Mouse (Mus musculus): ENCODE measurements around the gene Rnaseh2b.
A peak's percentile ranks its signal among the peaks of the same experiment; 100 is the strongest.

The Rnaseh2b gene

GRCm38 (mm10) chr14:62292488-62293339 is at the start of gene Rnaseh2b, which contains the start of gene Dleu7:
Gene Rnaseh2b (plus strand): TSS chr14:62292589.
Gene Dleu7 (minus strand): TSS chr14:62293047.
- peak; percentile 8 for DNase-seq (ENCODE audit: low spot score)

GRCm38 (mm10) chr14:62243530-62243929 is 48.9 kb upstream of the Rnaseh2b start:
- DNase-seq (ENCODE audit: low spot score): no peak

GRCm38 (mm10) chr14:62245557-62245956 is 46.8 kb upstream of the Rnaseh2b start:
- no peak for DNase-seq (ENCODE audit: low spot score)

DNA sequence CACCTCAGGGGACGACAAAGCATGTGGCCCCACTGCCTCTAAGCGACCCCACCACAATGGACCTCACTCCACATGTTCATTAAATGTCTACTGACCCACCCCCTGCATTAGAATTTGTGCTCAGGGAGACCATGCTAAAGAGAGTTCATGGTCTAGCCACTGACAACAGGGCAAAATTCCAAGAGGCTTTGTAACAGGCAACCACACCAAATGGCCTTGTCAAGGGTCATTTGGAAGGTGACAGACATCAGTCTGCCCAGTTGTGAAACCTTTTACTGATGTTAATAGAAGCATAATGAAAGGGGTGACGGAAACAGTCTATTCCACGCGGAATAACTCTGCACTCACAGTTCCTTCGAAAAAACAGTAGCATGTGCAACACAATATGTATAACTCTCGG is 44.0 kb upstream of the Rnaseh2b start:
- no peak for DNase-seq (ENCODE audit: low spot score)

GRCm38 (mm10) chr14:62248796-62249195 is 43.6 kb upstream of the Rnaseh2b start:
- DNase-seq (ENCODE audit: low spot score): no peak

DNA sequence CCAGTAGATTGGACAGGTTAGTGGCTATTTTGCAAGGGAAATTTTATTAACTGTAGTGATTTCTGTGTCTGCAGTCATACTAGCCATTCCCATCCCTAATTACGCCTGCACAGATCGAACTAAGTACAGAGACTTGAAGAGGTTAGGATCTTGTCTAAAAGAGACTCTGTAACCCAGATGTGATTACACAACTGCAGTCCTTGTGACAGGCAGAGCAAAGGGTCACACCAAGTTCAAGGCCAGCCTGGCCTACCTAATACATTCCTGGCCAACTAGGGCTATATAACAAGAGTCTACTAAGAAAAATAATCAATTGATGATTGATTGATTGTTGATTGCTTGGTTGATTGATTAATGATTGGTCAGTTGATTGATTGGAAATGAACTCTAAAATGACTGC is 43.1 kb upstream of the Rnaseh2b start:
- no peak for DNase-seq (ENCODE audit: low spot score)

- DNase-seq (ENCODE audit: low spot score): no peak
Observed at GRCm38 (mm10) chr14:62250046-62250445, 42.3 kb upstream of the Rnaseh2b start.

GRCm38 (mm10) chr14:62251999-62252398 is 40.4 kb upstream of the Rnaseh2b start:
- peak; percentile 38 for DNase-seq (ENCODE audit: low spot score)

GRCm38 (mm10) chr14:62254371-62254770 is 38.0 kb upstream of the Rnaseh2b start:
- DNase-seq (ENCODE audit: low spot score): no peak

DNA sequence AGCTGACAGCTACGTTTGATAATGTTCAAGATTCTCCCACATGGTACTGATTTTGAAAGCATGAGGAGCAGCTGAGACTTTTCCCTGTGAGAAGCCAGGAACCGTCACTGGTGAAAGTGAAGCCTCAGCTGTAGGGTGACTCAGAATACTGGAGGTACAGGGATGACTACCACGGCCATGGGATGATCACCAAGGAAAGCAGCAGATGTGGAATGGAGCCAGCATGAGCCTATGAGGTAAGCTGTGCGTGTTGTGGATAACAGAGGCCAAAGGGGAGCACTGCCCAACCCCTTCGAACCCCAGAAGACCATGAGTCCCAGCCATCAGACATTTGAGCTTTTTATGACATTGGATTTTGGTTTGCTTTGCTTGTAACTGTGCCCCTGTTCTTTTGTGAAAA is 36.3 kb upstream of the Rnaseh2b start:
- no peak for DNase-seq (ENCODE audit: low spot score)

DNA sequence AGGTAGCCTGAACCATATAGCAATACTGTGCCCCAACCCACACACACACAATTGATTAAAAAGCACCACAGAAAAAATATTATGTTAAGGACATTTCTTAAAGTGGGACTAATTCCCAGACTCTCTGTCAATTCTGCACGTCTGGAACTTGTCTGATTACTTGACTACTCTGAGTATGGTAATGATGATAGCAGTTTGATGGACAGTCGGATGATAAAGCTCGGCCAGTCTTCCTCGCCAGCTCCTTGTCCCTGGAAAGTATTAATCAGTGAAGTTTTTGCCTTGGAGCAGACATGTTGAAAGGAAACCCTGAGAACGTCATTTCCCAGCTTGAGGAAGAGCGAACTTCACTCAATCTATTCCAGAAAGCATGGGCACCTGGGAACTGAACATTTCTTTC is 34.3 kb upstream of the Rnaseh2b start:
- no peak for DNase-seq (ENCODE audit: low spot score)

GRCm38 (mm10) chr14:62258978-62259536 is 33.3 kb upstream of the Rnaseh2b start:
- no peak for DNase-seq (ENCODE audit: low spot score)

- DNase-seq (ENCODE audit: low spot score): no peak
Observed at GRCm38 (mm10) chr14:62270698-62271396, 21.5 kb upstream of the Rnaseh2b start.

DNA sequence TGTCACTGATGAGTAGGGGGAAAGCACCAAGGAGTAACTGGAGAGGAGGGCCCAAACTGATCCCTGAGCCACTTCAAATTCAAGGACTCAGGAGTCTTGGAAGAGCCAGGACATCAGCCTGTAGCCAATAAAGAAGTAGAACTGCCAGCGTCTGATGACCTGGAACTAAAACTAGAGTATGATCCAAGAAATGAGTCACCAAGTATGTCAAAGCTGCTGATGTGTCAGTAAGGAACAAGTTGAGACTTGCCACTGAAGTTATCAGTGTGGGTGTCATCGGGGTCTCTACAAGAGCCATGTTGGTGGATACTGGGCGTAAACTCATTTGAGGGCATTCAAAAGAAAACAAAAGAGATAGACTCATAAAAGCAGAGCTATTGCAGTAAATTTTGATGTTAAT is 18.8 kb upstream of the Rnaseh2b start:
- DNase-seq (ENCODE audit: low spot score): no peak

GRCm38 (mm10) chr14:62282974-62283373 is 9.4 kb upstream of the Rnaseh2b start:
- no peak for DNase-seq (ENCODE audit: low spot score)

DNA sequence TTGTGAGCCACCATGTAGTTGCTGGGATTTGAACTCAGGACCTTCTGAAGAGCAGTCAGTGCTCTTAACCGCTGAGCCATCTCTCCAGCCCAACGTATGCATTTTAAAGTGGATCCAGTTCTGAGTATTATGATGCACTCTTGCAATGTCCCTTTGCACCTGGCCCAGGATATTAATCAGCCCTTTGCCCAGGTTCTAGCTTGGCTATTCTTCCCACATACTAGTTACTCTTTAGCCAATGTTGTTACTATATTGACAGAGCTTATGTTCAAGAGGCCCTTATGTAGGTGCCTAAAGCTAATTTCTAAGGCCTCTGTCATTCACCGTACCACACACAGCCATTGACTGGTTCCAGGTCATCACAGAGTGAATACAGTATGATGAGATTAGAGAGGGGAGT is 3.7 kb upstream of the Rnaseh2b start:
- no peak for DNase-seq (ENCODE audit: low spot score)

GRCm38 (mm10) chr14:62291406-62291987 is 892 bp upstream of the Rnaseh2b start:
- DNase-seq (ENCODE audit: low spot score): no peak

DNA sequence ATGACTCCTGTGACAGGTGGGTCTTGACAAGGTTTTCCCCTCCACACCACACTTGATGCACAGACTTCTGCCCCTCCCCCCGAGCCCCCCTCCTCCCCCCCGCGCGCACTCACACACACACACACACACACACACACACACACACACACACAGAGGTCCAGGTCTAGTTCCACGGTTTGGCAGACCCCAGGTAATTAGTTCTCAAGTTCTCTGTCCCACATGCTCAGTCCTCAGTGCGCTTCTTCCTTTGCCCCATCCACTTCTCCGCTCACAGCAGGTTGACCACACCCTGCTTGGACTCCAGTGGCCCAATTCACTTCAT is 262 bp upstream of the Rnaseh2b start:
- no peak for DNase-seq (ENCODE audit: low spot score)

DNA sequence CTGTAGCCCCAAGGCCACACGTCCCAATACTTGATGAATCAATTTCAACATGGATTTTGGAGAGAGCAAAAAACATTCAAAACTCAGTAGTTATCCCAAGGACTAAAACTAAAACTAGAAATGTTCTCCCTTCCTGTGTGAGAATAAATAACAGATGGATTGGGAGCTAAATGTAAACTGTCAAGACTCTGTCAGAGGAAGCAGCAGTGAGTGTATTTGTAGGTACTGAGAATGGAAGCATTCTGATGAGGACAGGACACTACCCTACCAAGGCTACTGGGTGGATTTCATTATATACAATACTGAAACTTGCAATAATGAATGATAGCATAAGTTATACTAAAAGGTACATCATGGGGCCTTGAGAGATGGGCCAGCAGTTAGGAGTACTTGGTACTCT is 6.4 kb downstream of the Rnaseh2b start:
- DNase-seq (ENCODE audit: low spot score): no peak

DNA sequence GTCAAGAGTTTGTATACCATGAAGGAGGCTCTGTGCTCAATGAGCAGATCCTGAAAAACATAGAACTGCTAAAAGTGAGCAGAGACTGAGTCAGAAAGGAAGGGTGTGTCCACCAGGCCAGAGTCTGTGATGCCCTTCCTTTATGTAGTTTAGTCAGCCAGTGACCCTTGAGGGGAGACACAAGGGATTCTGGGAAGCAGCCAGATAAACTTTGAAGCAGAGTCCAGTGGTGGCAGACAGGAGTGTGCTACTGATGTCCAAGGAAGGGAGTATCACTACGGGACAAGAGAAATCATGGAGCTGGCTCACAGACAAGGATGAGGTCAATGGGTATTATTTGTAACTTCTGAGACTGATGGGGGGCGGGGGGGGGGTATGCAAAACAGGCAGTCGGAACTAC is 7.6 kb downstream of the Rnaseh2b start:
- no peak for DNase-seq (ENCODE audit: low spot score)

DNA sequence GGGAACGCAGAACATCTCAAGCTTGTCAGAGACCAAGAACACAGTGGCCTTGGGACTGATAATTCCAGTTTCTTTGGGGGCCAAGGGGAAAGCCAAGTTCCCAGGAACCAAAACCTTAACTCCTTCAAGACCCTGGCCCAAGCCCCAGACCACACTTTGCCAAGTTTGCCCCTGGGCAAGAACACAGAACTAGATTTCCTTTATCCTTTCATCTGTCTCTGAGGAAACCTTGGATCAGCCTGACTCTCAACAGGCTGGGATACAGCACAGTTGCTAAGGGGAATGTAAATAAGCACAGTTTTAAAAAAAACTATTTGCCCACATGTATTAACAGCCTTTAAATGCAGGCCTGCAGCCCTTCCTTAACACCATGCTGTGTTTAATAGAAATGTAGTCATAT is 15.2 kb downstream of the Rnaseh2b start:
- no peak for DNase-seq (ENCODE audit: low spot score)

- no peak for DNase-seq (ENCODE audit: low spot score)
Observed at GRCm38 (mm10) chr14:62309026-62309425, 16.6 kb downstream of the Rnaseh2b start.

GRCm38 (mm10) chr14:62311672-62312071 is 19.3 kb downstream of the Rnaseh2b start:
- no peak for DNase-seq (ENCODE audit: low spot score)

All from ovary, postnatal 14 days (tissue).